Mouse (Mus musculus) lung, postnatal 25 days (tissue): Measurements from ENCODE around the gene Cyp2c55.
A peak's percentile ranks its signal among the peaks of the same experiment; 100 is the strongest.

Experiments
- DNase-seq: peaks from one replicate; pipeline ENCODE4 v3.0.0; 2022; ENCODE audit warnings: low spot score

Cyp2c55 gene

GRCm38 (mm10) chr19:39006715-39007114 is at the start of gene Cyp2c55:
TSS of gene Cyp2c55 (plus strand) at chr19:39007019.
- DNase-seq = no peak

GRCm38 (mm10) chr19:38970741-38971140 is 36.1 kb upstream of the Cyp2c55 start:
- DNase-seq = no peak

- DNase-seq = no peak
These were observed 34.2 kb upstream of the Cyp2c55 start for GRCm38 (mm10) chr19:38972581-38972980.

- no peak for DNase-seq
These were observed 33.2 kb upstream of the Cyp2c55 start for GRCm38 (mm10) chr19:38973666-38974065.

GRCm38 (mm10) chr19:38976269-38976668 is 30.6 kb upstream of the Cyp2c55 start:
- no peak for DNase-seq

GRCm38 (mm10) chr19:38981966-38982365 is 24.9 kb upstream of the Cyp2c55 start:
- DNase-seq = peak; percentile 36

GRCm38 (mm10) chr19:38998248-38998647 is 8.6 kb upstream of the Cyp2c55 start:
- no peak for DNase-seq

- DNase-seq = no peak
These were observed 8.1 kb upstream of the Cyp2c55 start for GRCm38 (mm10) chr19:38998676-38999075.

GRCm38 (mm10) chr19:39005132-39005531 is 1.7 kb upstream of the Cyp2c55 start:
- no peak for DNase-seq

- DNase-seq = no peak
These were observed 51.1 kb downstream of the Cyp2c55 start for GRCm38 (mm10) chr19:39057928-39058327.

- DNase-seq = no peak
These were observed 53.9 kb downstream of the Cyp2c55 start, which contains the start of gene Cyp2c65 for GRCm38 (mm10) chr19:39060719-39061118. TSS of gene Cyp2c65 (plus strand) at chr19:39061015.
